In the genomic region with DNA sequence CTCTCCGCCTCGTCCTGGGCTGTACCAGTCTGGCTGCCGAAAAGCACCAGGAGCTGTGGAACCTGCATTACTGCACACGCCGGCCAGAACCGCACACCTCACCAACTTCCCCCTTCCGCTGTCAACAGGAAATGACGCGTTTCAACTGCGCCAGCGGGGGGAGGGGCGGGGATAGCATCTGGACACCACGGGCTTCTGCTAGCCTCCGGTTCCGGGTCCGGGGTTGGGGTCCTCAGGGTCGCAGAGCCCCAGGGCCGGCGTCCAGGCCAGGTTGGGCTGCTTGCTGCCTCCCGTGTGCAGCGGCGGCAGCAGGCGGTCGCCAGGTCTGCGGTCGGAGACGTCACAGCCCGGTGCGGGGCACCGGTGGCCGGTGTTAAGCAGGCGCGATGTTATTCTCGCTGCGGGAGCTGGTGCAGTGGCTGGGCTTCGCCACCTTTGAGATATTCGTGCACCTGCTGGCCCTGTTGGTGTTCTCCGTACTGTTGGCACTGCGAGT, we compare ENCODE assay signal across 8 mouse cellular contexts. TPM values are rescaled to one million over a fixed set of nuclear protein-coding genes. Genes with fewer than 3 reads are reported as not detected.
A peak's percentile ranks its signal among the peaks of the same experiment; 100 is the strongest.
DNase-seq lines count a peak whose midpoint lies in the region; ATAC-seq and TF ChIP-seq lines count a peak whose summit lies in the region.

A gene (plus strand): TSS at position 156 of the 496 bp plus-strand sequence.

- TF ChIP-seq CTCF in left cerebral cortex, adult 2 months (IDR thresholded peaks at IDR 0.05), result no peak

- peak; percentile 78 for ATAC-seq in activated CD4-positive, CD25-positive, alpha-beta regulatory T cell, adult 4 months
- ATAC-seq in hindbrain, embryonic 14.5 days (ENCODE audit: low FRiP score), result peak; percentile 90
- ATAC-seq in megakaryocyte, adult 5-6 weeks (ENCODE audit: poor library complexity, severe bottlenecking), result peak; percentile 97

- under 1% methylated on average over 39 of the region's 39 CpGs for WGBS in hindbrain, embryonic 14.5 days

- DNase-seq in cerebellum, postnatal 36 days, result peak; percentile 89
- peak; percentile 88 to 89 for DNase-seq in frontal cortex, postnatal 36 days (ENCODE audit: low spot score in 2 of 2)
- DNase-seq in hindbrain, embryonic 14.5 days (ENCODE audit: low spot score), result peak; percentile 94
- DNase-seq in left cerebral cortex, adult 2 months (ENCODE audit: extremely low spot score in 1 of 2, low spot score in 2 of 2), result peak; percentile 84 to 91
- peak; percentile 88 for DNase-seq in right cerebral cortex, adult 18-20 months
- peak; percentile 75 for DNase-seq in urinary bladder, adult 2 months (ENCODE audit: low spot score)

- H3K27ac ChIP-seq in hindbrain, embryonic 14.5 days, result peak within 1 kb of the TSS; percentile 72
- peak within 1 kb of the TSS; percentile 90 for H3K27ac ChIP-seq in left cerebral cortex, adult 2 months

- peaks cover 23% of the 10 kb centered on the region for H3K36me3 ChIP-seq in hindbrain, embryonic 14.5 days (replicated peaks; ENCODE audit: control insufficient read depth, insufficient read depth)

- peak within 1 kb of the TSS; percentile 73 for H3K9ac ChIP-seq in hindbrain, embryonic 14.5 days

- peaks cover 15% of the 10 kb centered on the region for H3K4me1 ChIP-seq in hindbrain, embryonic 14.5 days (replicated peaks; ENCODE audit: control insufficient read depth, insufficient read depth, low read length)

- intact Hi-C loops in left cerebral cortex, adult 2 months (cut with DNase I), result loop anchor here (1.0 to 2.0 kb wide), 2 partner anchors 17 to 63 kb away; a partner anchor contains a TSS

- no peaks in the 10 kb centered on the region for H3K27me3 ChIP-seq in hindbrain, embryonic 14.5 days (ENCODE audit: control insufficient read depth, insufficient read depth, low read length)

- peak within 1 kb of the TSS; percentile 100 for H3K4me2 ChIP-seq in hindbrain, embryonic 14.5 days (replicated peaks)

- H3K4me3 ChIP-seq in hindbrain, embryonic 14.5 days (replicated peaks; ENCODE audit: low read length), result peak within 1 kb of the TSS; percentile 70
- peak within 1 kb of the TSS; percentile 71 for H3K4me3 ChIP-seq in left cerebral cortex, adult 2 months

- H3K9me3 ChIP-seq in hindbrain, embryonic 14.5 days (ENCODE audit: control insufficient read depth, low read length), result no peaks in the 10 kb centered on the region

RNA-seq across cellular contexts. Expression of the gene that starts here (rescaled TPM):
- 10 to 100 TPM; 10.8 to 13.0 TPM for polyA plus RNA-seq in activated CD4-positive, CD25-positive, alpha-beta regulatory T cell, adult 4 months (2017; shearing (Covaris generic))
- 9.8 and 12.5 TPM in 2 replicates for polyA plus RNA-seq in hindbrain, embryonic 14.5 days (2014; fragmentation: Nextera tagmentation; extraction: Ambion mirVana)
- 10 to 100 TPM; 35.6 to 41.6 TPM for total RNA-seq in left cerebral cortex, adult 2 months (2021)
- total RNA-seq in megakaryocyte, adult 5-6 weeks (2015), result 8.4 and 13.1 TPM in 2 replicates
- total RNA-seq in megakaryocyte, adult 5-6 weeks (2017), result 7.4 and 10.9 TPM in 2 replicates
- polyA plus RNA-seq in urinary bladder, adult 2 months (2012; rRNA removed), result 30.7 and 34.2 TPM in 2 replicates

Comparison
In these comparisons a context has a peak if more than half of its experiments do, and no peak if none do; other contexts are left out.
1. Peak in every context shown above with its lines: DNase-seq, ATAC-seq, H3K4me3 ChIP-seq and H3K27ac ChIP-seq.